Mouse (Mus musculus) kidney, adult 2 months (tissue): ENCODE data around the gene Mapkapk5. TPM values are rescaled to one million over a fixed set of nuclear protein-coding genes. Genes with fewer than 3 reads are reported as not detected.

ENCODE experiments used
- DNase-seq: peaks from one replicate; pipeline ENCODE4 v3.0.0; 2021
- H3K27ac ChIP-seq: fragments of 200-500 bp; 2 replicates; pipeline ENCODE4 v1.5.1; 2012; ENCODE audit warnings: low read depth, low read length, control low read depth, inconsistent platforms; ENCODE audit not compliant: insufficient read depth
- H3K27me3 ChIP-seq: fragments of 200-500 bp; replicated peaks from 2 replicates; pipeline ENCODE4 v1.6.1; 2012; ENCODE audit warnings: mild to moderate bottlenecking, moderate library complexity, low read length, inconsistent platforms; ENCODE audit not compliant: control insufficient read depth, insufficient read depth
- H3K36me3 ChIP-seq: fragments of 200-500 bp; 2 replicates; pipeline ENCODE4 v1.6.1; 2012; ENCODE audit warnings: mild to moderate bottlenecking, moderate library complexity, low read length, inconsistent platforms; ENCODE audit not compliant: control insufficient read depth, insufficient read depth
- H3K4me1 ChIP-seq: fragments of 200-500 bp; 2 replicates; pipeline ENCODE4 v1.6.1; 2011; ENCODE audit warnings: low read length; ENCODE audit not compliant: control insufficient read depth, insufficient read depth
- H3K4me3 ChIP-seq: fragments of 200-500 bp; 2 replicates; pipeline ENCODE4 v1.5.1; 2011; ENCODE audit warnings: mild to moderate bottlenecking, low read depth, low read length, control low read depth; ENCODE audit not compliant: insufficient read depth
- CTCF ChIP-seq: fragments of 200-500 bp; conservative IDR thresholded peaks from 2 replicates; pipeline ENCODE4 v1.5.1; 2011; ENCODE audit warnings: low read depth, mild to moderate bottlenecking, control low read depth, low read length, moderate library complexity, mixed read lengths; ENCODE audit not compliant: insufficient read depth, insufficient read length
- POLR2A ChIP-seq: fragments of 200-500 bp; IDR thresholded peaks from one replicate; pipeline ENCODE4 v1.6.1; 2011; ENCODE audit warnings: low read depth, low read length, control low read depth
- WGBS: fragments of 180-500 bp; shearing (Covaris S2); methylation state at CpG from one replicate; pipeline ENCODE4 v1.1.7; 2018; 5-methylcytosine and 5-hydroxymethylcytosine counted together
- polyA plus RNA-seq: library from polyadenylated mRNA; depleted of rRNA; stranded (reverse); fragments of >200 nt; gene quantifications from 2 replicates; pipeline ENCODE4 v1.2.3, GENCODE M21; 2012; rRNA removed

Mapkapk5 gene
- polyA plus RNA-seq, 1 experiment, result 36.6 TPM

DNA sequence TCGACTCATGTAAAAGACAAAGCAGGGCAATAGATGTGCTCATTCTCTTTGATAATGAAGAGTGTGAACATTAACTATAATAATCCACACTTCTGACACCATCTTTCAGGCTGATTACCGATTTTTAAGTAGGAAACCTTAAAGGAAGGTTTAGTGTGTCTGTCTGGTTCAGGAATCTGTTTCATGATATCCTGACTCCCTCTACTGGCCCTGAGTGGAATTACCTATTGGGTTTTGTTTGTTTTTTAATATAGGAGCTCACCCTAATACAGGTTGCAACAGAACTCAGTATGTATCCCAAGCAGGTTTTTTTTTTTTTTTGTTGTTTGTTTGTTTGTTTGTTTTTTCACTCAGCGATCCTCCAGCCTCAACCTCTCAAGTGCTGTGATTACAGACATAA is 68.0 kb downstream of the Mapkapk5 start:
- Histone ChIP-seq H3K36me3 (no peaks in the 10 kb centered on the region; the same call in 1 of the 2 replicates), H3K4me3 (no peak overlapping the region), H3K4me1 (no peaks in the 10 kb centered on the region; the same call in 1 of the 2 replicates), H3K27ac (no peak overlapping the region), H3K27me3 (no peaks in the 10 kb centered on the region)
- TF ChIP-seq CTCF (0 out of 2 replicates have a peak, but pooled peaks have one; percentile 17), POLR2A (no peak)
- 30% methylated on average over 3 of the region's 3 CpGs for WGBS
- peak; percentile 77 for DNase-seq

DNA sequence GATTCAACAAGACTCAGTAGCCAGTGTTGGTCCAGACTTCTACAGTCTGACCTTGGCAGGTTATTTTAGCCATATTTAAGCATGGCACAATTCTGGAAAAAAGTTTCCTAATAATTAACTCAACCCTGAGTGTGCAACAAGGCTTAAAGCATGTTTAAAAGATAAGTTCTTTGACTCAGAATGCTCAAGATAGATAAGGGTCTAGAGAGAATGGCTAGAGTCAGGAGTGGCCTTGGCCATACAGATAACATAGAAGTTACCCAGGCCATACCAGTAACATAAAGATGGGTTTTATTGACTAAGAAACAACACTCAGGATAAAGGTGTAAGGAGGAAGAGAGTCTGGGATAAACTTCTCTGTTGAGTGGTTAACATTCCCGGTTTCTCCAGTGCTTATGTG is 69.7 kb downstream of the Mapkapk5 start:
- Histone ChIP-seq H3K4me3 (no peak overlapping the region), H3K27me3 (no peaks in the 10 kb centered on the region), H3K4me1 (no peaks in the 10 kb centered on the region; the same call in 1 of the 2 replicates), H3K36me3 (no peaks in the 10 kb centered on the region; the same call in 1 of the 2 replicates), H3K27ac (peak overlapping the region; percentile 91; the same call in 1 of the 2 replicates)
- TF ChIP-seq CTCF, result no peak
- TF ChIP-seq POLR2A, result no peak
- DNase-seq, result peak; percentile 22
- WGBS, result 61% methylated on average over 1 of the region's 1 CpGs

Other genes with a start within 250 kb of the Mapkapk5 start
- gene Trafd1, start 160.3 kb downstream of the Mapkapk5 start, polyA plus RNA-seq, result 41.0 and 48.6 TPM in 2 replicates
- gene Naa25, start 148.0 kb downstream of the Mapkapk5 start, polyA plus RNA-seq, result 7.0 and 8.1 TPM in 2 replicates
- gene Tmem116, start 94.0 kb downstream of the Mapkapk5 start, polyA plus RNA-seq, result 147 and 171 TPM in 2 replicates
- gene Erp29, start 93.4 kb downstream of the Mapkapk5 start, polyA plus RNA-seq, result 56.7 and 77.8 TPM in 2 replicates
- gene Adam1b, start 42.5 kb downstream of the Mapkapk5 start, polyA plus RNA-seq, result not detected in 2 replicates
- gene Adam1a, start 423 bp downstream of the Mapkapk5 start, polyA plus RNA-seq, result 2.0 and 2.2 TPM in 2 replicates
- 0.13 TPM in 1 of 2 replicates, not detected in the other for gene Gm42878, start 423 bp downstream of the Mapkapk5 start, polyA plus RNA-seq
- gene Aldh2, start 47.9 kb upstream of the Mapkapk5 start, polyA plus RNA-seq, result 1,369 and 1,431 TPM in 2 replicates
- gene Acad12, start 73.0 kb upstream of the Mapkapk5 start, polyA plus RNA-seq, result 47.0 and 51.4 TPM in 2 replicates
- gene Acad10, start 114.6 kb upstream of the Mapkapk5 start, polyA plus RNA-seq, result 55.9 and 68.1 TPM in 2 replicates
- 44.0 and 50.1 TPM in 2 replicates for gene Brap, start 114.7 kb upstream of the Mapkapk5 start, polyA plus RNA-seq
- gene Atxn2, start 165.4 kb upstream of the Mapkapk5 start, polyA plus RNA-seq, result 111 and 112 TPM in 2 replicates